In the genomic region with DNA sequence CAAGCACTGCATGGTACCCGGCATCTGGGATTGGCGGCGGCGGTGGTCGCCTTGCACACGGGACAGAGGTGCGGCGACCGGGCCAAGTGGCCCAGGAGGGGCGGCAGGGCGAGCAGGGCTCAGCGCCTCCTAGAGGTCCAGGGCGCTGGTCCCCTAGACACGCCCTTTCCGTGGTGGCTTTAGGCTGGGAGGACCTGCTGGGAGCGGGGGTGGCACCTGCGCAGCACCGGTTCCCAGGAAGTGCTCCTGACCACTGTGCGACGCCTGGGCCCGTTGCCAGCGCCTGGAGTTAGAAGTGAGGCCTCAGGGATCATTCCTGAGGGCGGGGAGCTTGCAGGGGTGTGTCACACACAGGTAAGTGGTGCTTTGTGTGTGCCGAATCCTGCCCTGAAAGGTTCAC, we compare ENCODE assay signal across 7 mouse cellular contexts. TPM values are rescaled to one million over a fixed set of nuclear protein-coding genes. Genes with fewer than 3 reads are reported as not detected.
DNase-seq lines count a peak whose midpoint lies in the region; ATAC-seq and TF ChIP-seq lines count a peak whose summit lies in the region.

A gene (minus strand): TSS at position 229 of the 400 bp plus-strand sequence.

- WGBS in heart, embryonic 16.5 days: 5% methylated on average over 24 of the region's 24 CpGs

- no peaks in the 10 kb centered on the region for H3K9me3 ChIP-seq in heart, embryonic 16.5 days (replicated peaks; ENCODE audit: control insufficient read depth, low read length)
- H3K9me3 ChIP-seq in megakaryocyte, embryonic 14.5 days: no peaks in the 10 kb centered on the region

- peaks cover 13% of the 10 kb centered on the region for H3K27me3 ChIP-seq in heart, embryonic 16.5 days (ENCODE audit: control insufficient read depth, insufficient read depth, low read length)
- H3K27me3 ChIP-seq in megakaryocyte, embryonic 14.5 days (replicated peaks): peaks cover 57% of the 10 kb centered on the region
- no peaks in the 10 kb centered on the region for H3K27me3 ChIP-seq in testis, adult 2 months (ENCODE audit: control insufficient read depth, insufficient read depth, low read length)

- H3K27ac ChIP-seq in heart, embryonic 16.5 days (ENCODE audit: low read length): no peak within 1 kb of the TSS
- no peak within 1 kb of the TSS; the same call in 1 of the 2 replicates for H3K27ac ChIP-seq in testis, adult 2 months (ENCODE audit: control insufficient read depth, insufficient read depth, low read depth, low read length)

- no peaks in the 10 kb centered on the region for H3K36me3 ChIP-seq in heart, embryonic 16.5 days (ENCODE audit: control insufficient read depth, insufficient read depth)
- no peaks in the 10 kb centered on the region for H3K36me3 ChIP-seq in megakaryocyte, embryonic 14.5 days (replicated peaks; ENCODE audit: low read length)
- H3K36me3 ChIP-seq in testis, adult 2 months (ENCODE audit: control insufficient read depth, insufficient read depth, low read length): no peaks in the 10 kb centered on the region

- peak within 1 kb of the TSS; percentile 60 for H3K9ac ChIP-seq in heart, embryonic 16.5 days (ENCODE audit: low read length)

- peak within 1 kb of the TSS; percentile 50 for H3K4me3 ChIP-seq in heart, embryonic 16.5 days (ENCODE audit: low read length)
- peak within 1 kb of the TSS; percentile 33 for H3K4me3 ChIP-seq in megakaryocyte, embryonic 14.5 days (replicated peaks)
- H3K4me3 ChIP-seq in testis, adult 2 months (ENCODE audit: control insufficient read depth, low read depth, low read length): peak within 1 kb of the TSS; percentile 56

- intact Hi-C loops in left cerebral cortex, postnatal 14 days (cut with DNase I): loop anchor here (10.0 kb wide), 2 partner anchors 227 to 343 kb away; no protein-coding TSS in a partner anchor

- H3K4me1 ChIP-seq in heart, embryonic 16.5 days (ENCODE audit: control insufficient read depth, insufficient read depth, low read length): peaks cover 12% of the 10 kb centered on the region
- H3K4me1 ChIP-seq in megakaryocyte, embryonic 14.5 days: peaks cover 16% of the 10 kb centered on the region
- H3K4me1 ChIP-seq in testis, adult 2 months (ENCODE audit: control insufficient read depth, insufficient read depth, low read length): peaks cover 5% of the 10 kb centered on the region

- TF ChIP-seq POLR2A in testis, adult 2 months (IDR thresholded peaks at IDR 0.05; ENCODE audit: control insufficient read depth, low read depth, low read length): no peak

- peak; percentile 53 for DNase-seq in R1 (ENCODE audit: low read depth, low spot score)
- DNase-seq in adrenal gland, postnatal 10 days: peak; percentile 69
- peak; percentile 78 to 88 for DNase-seq in kidney, postnatal 4 days
- DNase-seq in left cerebral cortex, postnatal 14 days (ENCODE audit: low spot score in 2 of 2): no peak

- no peak for TF ChIP-seq CTCF in testis, adult 2 months (IDR thresholded peaks at IDR 0.05; ENCODE audit: control insufficient read depth, insufficient read depth, insufficient replicate concordance, low read depth, low read length)

- H3K4me2 ChIP-seq in heart, embryonic 16.5 days (ENCODE audit: low read depth, low read length): peak within 1 kb of the TSS; percentile 75

- peak; percentile 29; the same call in 1 of the 2 replicates for ATAC-seq in heart, embryonic 16.5 days (replicated peaks; ENCODE audit: extremely low read depth, insufficient read depth, low FRiP score)

RNA-seq across cellular contexts. Expression of the gene that starts here (rescaled TPM):
- total RNA-seq in adrenal gland, postnatal 10 days (2021): 10 to 100 TPM; 19.8 to 22.8 TPM
- polyA plus RNA-seq in heart, embryonic 16.5 days (2015; fragmentation: Nextera tagmentation; extraction: Ambion mirVana): 1.2 and 2.5 TPM in 2 replicates
- not detected in 2 replicates for polyA plus RNA-seq in megakaryocyte, embryonic 14.5 days (2012; ENCODE audit: insufficient read depth, low replicate concordance)
- 1.4 and 1.5 TPM in 2 replicates for polyA plus RNA-seq in testis, adult 2 months (2012; rRNA removed)
- total RNA-seq in left cerebral cortex, postnatal 14 days (2021): not detected

Comparison
In these comparisons a context has a peak if more than half of its experiments do, and no peak if none do; other contexts are left out.
1. RNA of the gene that starts here (total RNA-seq): 19.8 to 22.8 TPM in adrenal gland, postnatal 10 days; not detected in left cerebral cortex, postnatal 14 days; every median in the first group is over 10 times any median in the second.
2. DNase-seq: peak in R1 (single experiment), adrenal gland, postnatal 10 days (single experiment) and kidney, postnatal 4 days (2 of 2); none in left cerebral cortex, postnatal 14 days (0 of 2).
3. Peak in every context shown above with its lines, with median percentiles within 50 percentile points of each other: H3K4me3 ChIP-seq.